Mouse (Mus musculus): ENCODE data around the gene Ints6. TPM values are rescaled to one million over a fixed set of nuclear protein-coding genes. Genes with fewer than 3 reads are reported as not detected.

Ints6 gene
- polyA plus RNA-seq, 1 experiment from 2014 or later, result 18.4 TPM

DNA sequence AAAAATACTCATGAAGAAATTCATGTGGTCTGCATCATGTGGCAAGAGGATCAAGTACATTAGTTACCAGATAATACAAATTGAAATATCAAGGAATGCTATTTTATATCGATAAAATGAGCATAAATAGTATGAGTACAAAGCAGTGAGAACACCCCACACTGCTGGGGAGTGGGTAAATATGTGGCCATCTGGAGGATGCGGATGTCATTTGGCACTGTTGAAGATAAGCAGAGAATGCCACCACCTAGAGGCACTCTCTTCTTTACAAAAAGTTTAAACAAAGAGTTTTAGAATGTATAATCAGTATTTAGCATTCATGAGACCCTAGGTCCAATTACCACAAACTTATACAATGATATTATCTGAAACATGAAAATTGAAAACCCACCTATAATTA, 42.8 kb downstream of the Ints6 start:
- no peak overlapping the region for H3K4me2 ChIP-seq (ENCODE audit: low read length)
- no peaks in the 10 kb centered on the region for H3K4me1 ChIP-seq (replicated peaks; ENCODE audit: control insufficient read depth, insufficient read depth, low read length)
- H3K9me3 ChIP-seq (ENCODE audit: control insufficient read depth, low read length), result no peaks in the 10 kb centered on the region
- WGBS, result 75% methylated on average over 2 of the region's 2 CpGs
- no peak overlapping the region for H3K9ac ChIP-seq (replicated peaks; ENCODE audit: low read depth, low read length)
- peaks cover 8% of the 10 kb centered on the region for H3K36me3 ChIP-seq (ENCODE audit: control insufficient read depth, insufficient read depth)
- H3K4me3 ChIP-seq (replicated peaks; ENCODE audit: low read length), result no peak overlapping the region
- no peak overlapping the region for H3K27ac ChIP-seq (ENCODE audit: low read length)
- ATAC-seq, result no peak
- H3K27me3 ChIP-seq (replicated peaks; ENCODE audit: control insufficient read depth, insufficient read depth, low read length), result no peaks in the 10 kb centered on the region

DNA sequence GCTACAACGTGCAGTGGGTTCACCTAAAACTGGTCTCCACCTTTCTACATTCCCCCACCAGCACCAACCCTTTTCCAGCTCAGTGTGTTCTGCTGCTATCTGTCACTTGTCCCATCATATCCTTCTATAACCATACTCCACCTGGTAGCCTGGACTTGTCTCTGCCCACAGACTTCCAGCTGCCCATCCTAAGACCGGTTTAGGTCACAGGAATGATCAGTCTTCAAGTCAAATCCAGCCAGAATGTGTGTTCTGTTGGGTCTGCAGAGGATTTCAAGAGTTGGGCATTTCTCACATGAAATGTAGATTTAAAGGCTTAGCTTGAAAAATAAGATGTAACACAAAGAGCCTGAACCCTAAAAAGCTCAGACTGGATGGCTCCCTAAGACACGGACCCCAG, 87.3 kb downstream of the Ints6 start:
- no peak overlapping the region for H3K4me3 ChIP-seq (replicated peaks; ENCODE audit: low read length)
- WGBS, result 89% methylated on average over 3 of the region's 3 CpGs

GRCm38 (mm10) chr14:62664976-62665673, 95.8 kb downstream of the Ints6 start:
- no peaks in the 10 kb centered on the region for H3K27me3 ChIP-seq (replicated peaks; ENCODE audit: control insufficient read depth, insufficient read depth, low read length)

More for the DNA sequence above, 87.3 kb downstream of the Ints6 start:
- no peaks in the 10 kb centered on the region for H3K27me3 ChIP-seq (replicated peaks; ENCODE audit: control insufficient read depth, insufficient read depth, low read length)
- H3K4me1 ChIP-seq (replicated peaks; ENCODE audit: control insufficient read depth, insufficient read depth, low read length), result no peaks in the 10 kb centered on the region
- H3K9me3 ChIP-seq (ENCODE audit: control insufficient read depth, low read length), result no peaks in the 10 kb centered on the region
- no peaks in the 10 kb centered on the region for H3K36me3 ChIP-seq (ENCODE audit: control insufficient read depth, insufficient read depth)
- no peak for ATAC-seq
- H3K4me2 ChIP-seq (ENCODE audit: low read length), result no peak overlapping the region
- H3K27ac ChIP-seq (ENCODE audit: low read length), result no peak overlapping the region
- no peak overlapping the region for H3K9ac ChIP-seq (replicated peaks; ENCODE audit: low read depth, low read length)

GRCm38 (mm10) chr14:62663367-62663766, 97.6 kb downstream of the Ints6 start, which contains the start of gene Serpine3:
Serpine3 (plus strand) TSS chr14:62663667.
- 87% methylated on average over 8 of the region's 8 CpGs for WGBS
- H3K4me2 ChIP-seq (ENCODE audit: low read length), result no peak within 1 kb of the TSS
- no peak within 1 kb of the TSS for H3K4me3 ChIP-seq (replicated peaks; ENCODE audit: low read length)
- H3K9ac ChIP-seq (replicated peaks; ENCODE audit: low read depth, low read length), result no peak within 1 kb of the TSS
- H3K36me3 ChIP-seq (ENCODE audit: control insufficient read depth, insufficient read depth), result no peaks in the 10 kb centered on the region
- H3K27me3 ChIP-seq (replicated peaks; ENCODE audit: control insufficient read depth, insufficient read depth, low read length), result no peaks in the 10 kb centered on the region
- H3K27ac ChIP-seq (ENCODE audit: low read length), result no peak within 1 kb of the TSS
- H3K9me3 ChIP-seq (ENCODE audit: control insufficient read depth, low read length), result no peaks in the 10 kb centered on the region
- no peaks in the 10 kb centered on the region for H3K4me1 ChIP-seq (replicated peaks; ENCODE audit: control insufficient read depth, insufficient read depth, low read length)
- no peak for ATAC-seq

More at GRCm38 (mm10) chr14:62664976-62665673, 95.8 kb downstream of the Ints6 start:
- 54% methylated on average over 9 of the region's 9 CpGs for WGBS
- H3K4me3 ChIP-seq (replicated peaks; ENCODE audit: low read length), result no peak overlapping the region
- no peak overlapping the region for H3K27ac ChIP-seq (ENCODE audit: low read length)
- no peaks in the 10 kb centered on the region for H3K9me3 ChIP-seq (ENCODE audit: control insufficient read depth, low read length)
- no peaks in the 10 kb centered on the region for H3K36me3 ChIP-seq (ENCODE audit: control insufficient read depth, insufficient read depth)
- no peaks in the 10 kb centered on the region for H3K4me1 ChIP-seq (replicated peaks; ENCODE audit: control insufficient read depth, insufficient read depth, low read length)
- H3K4me2 ChIP-seq (ENCODE audit: low read length), result no peak overlapping the region
- no peak overlapping the region for H3K9ac ChIP-seq (replicated peaks; ENCODE audit: low read depth, low read length)
- ATAC-seq, result no peak

DNA sequence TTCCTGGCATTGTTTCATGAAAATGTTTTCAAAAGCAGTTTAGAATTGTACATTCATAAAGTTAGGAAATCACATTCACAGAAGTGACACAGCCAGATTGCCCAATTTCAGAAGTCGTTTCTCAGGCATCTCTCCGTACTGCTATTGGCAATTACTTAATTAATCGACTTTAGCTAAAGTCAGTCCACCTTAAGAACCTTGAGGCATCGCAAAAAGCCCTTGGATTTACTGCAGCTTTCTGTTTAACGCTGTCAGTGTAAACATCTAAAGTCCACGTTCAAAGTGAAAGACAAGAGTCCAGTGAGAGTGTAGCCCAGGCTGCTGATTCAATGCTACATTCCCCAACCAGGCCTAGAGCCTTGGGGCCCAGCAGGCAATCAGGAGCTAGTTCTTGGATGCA, 98.6 kb downstream of the Ints6 start:
- H3K9me3 ChIP-seq (ENCODE audit: control insufficient read depth, low read length), result no peaks in the 10 kb centered on the region
- no peak overlapping the region for H3K9ac ChIP-seq (replicated peaks; ENCODE audit: low read depth, low read length)
- H3K27ac ChIP-seq (ENCODE audit: low read length), result no peak overlapping the region
- WGBS, result 87% methylated on average over 6 of the region's 6 CpGs
- H3K36me3 ChIP-seq (ENCODE audit: control insufficient read depth, insufficient read depth), result no peaks in the 10 kb centered on the region
- H3K4me1 ChIP-seq (replicated peaks; ENCODE audit: control insufficient read depth, insufficient read depth, low read length), result no peaks in the 10 kb centered on the region
- no peak overlapping the region for H3K4me3 ChIP-seq (replicated peaks; ENCODE audit: low read length)
- no peak for ATAC-seq
- H3K4me2 ChIP-seq (ENCODE audit: low read length), result no peak overlapping the region
- no peaks in the 10 kb centered on the region for H3K27me3 ChIP-seq (replicated peaks; ENCODE audit: control insufficient read depth, insufficient read depth, low read length)

DNA sequence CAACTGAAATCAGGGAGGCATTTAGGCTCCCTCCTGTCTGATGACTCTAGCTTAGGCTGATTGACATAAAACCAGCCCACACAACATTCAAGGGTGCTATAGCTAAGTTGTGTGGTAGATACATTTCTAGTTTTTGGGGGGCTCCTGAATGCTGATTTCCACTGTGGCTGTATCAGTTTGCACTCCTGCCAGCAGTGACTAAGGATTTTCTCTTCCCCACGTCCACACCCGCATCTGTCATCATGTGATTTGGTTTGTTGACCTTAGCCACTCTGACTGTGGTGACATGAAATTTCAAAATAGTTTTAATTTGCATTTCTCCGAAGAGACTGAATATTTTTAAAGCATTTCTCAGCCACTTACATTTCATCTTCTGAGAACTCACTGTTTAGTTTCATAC, 103.5 kb downstream of the Ints6 start:
- WGBS, result 90% methylated on average over 3 of the region's 3 CpGs

GRCm38 (mm10) chr14:62655996-62656395, 105.0 kb downstream of the Ints6 start:
- no peaks in the 10 kb centered on the region for H3K27me3 ChIP-seq (replicated peaks; ENCODE audit: control insufficient read depth, insufficient read depth, low read length)
- H3K9ac ChIP-seq (replicated peaks; ENCODE audit: low read depth, low read length), result no peak overlapping the region
- H3K9me3 ChIP-seq (ENCODE audit: control insufficient read depth, low read length), result no peaks in the 10 kb centered on the region
- no peaks in the 10 kb centered on the region for H3K4me1 ChIP-seq (replicated peaks; ENCODE audit: control insufficient read depth, insufficient read depth, low read length)
- H3K4me3 ChIP-seq (replicated peaks; ENCODE audit: low read length), result no peak overlapping the region
- H3K4me2 ChIP-seq (ENCODE audit: low read length), result no peak overlapping the region
- no peaks in the 10 kb centered on the region for H3K36me3 ChIP-seq (ENCODE audit: control insufficient read depth, insufficient read depth)
- WGBS, result 85% methylated on average over 7 of the region's 7 CpGs
- H3K27ac ChIP-seq (ENCODE audit: low read length), result no peak overlapping the region
- ATAC-seq, result no peak

More for the DNA sequence above, 103.5 kb downstream of the Ints6 start:
- no peaks in the 10 kb centered on the region for H3K4me1 ChIP-seq (replicated peaks; ENCODE audit: control insufficient read depth, insufficient read depth, low read length)
- H3K27ac ChIP-seq (ENCODE audit: low read length), result no peak overlapping the region
- H3K27me3 ChIP-seq (replicated peaks; ENCODE audit: control insufficient read depth, insufficient read depth, low read length), result no peaks in the 10 kb centered on the region
- no peak overlapping the region for H3K9ac ChIP-seq (replicated peaks; ENCODE audit: low read depth, low read length)
- ATAC-seq, result no peak
- H3K4me3 ChIP-seq (replicated peaks; ENCODE audit: low read length), result no peak overlapping the region
- no peaks in the 10 kb centered on the region for H3K36me3 ChIP-seq (ENCODE audit: control insufficient read depth, insufficient read depth)
- no peaks in the 10 kb centered on the region for H3K9me3 ChIP-seq (ENCODE audit: control insufficient read depth, low read length)
- no peak overlapping the region for H3K4me2 ChIP-seq (ENCODE audit: low read length)

DNA sequence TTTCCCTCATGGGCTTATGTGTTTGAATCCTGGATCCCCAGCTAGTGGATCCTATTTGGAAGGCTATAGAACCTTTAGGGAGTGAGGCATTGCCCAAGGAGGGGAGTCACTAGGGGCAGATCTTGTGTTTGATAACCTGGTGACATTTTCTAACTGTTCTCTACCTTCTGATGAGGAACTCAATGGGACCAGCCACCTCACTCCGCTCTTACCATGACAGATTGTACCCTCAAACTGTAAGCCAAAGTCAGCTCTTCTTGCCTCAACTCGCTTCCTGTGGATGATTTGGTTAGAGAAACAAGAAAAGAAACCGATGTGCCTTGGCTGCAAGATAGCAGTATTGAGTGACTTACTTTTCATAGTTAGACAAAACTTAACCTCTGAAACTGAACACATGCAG, 109.2 kb downstream of the Ints6 start:
- no peak overlapping the region for H3K4me3 ChIP-seq (replicated peaks; ENCODE audit: low read length)
- no peak for ATAC-seq
- H3K9ac ChIP-seq (replicated peaks; ENCODE audit: low read depth, low read length), result no peak overlapping the region
- 96% methylated on average over 3 of the region's 3 CpGs for WGBS
- H3K27ac ChIP-seq (ENCODE audit: low read length), result no peak overlapping the region
- H3K27me3 ChIP-seq (replicated peaks; ENCODE audit: control insufficient read depth, insufficient read depth, low read length), result no peaks in the 10 kb centered on the region
- no peaks in the 10 kb centered on the region for H3K9me3 ChIP-seq (ENCODE audit: control insufficient read depth, low read length)
- H3K4me2 ChIP-seq (ENCODE audit: low read length), result no peak overlapping the region
- H3K36me3 ChIP-seq (ENCODE audit: control insufficient read depth, insufficient read depth), result no peaks in the 10 kb centered on the region
- H3K4me1 ChIP-seq (replicated peaks; ENCODE audit: control insufficient read depth, insufficient read depth, low read length), result no peaks in the 10 kb centered on the region

DNA sequence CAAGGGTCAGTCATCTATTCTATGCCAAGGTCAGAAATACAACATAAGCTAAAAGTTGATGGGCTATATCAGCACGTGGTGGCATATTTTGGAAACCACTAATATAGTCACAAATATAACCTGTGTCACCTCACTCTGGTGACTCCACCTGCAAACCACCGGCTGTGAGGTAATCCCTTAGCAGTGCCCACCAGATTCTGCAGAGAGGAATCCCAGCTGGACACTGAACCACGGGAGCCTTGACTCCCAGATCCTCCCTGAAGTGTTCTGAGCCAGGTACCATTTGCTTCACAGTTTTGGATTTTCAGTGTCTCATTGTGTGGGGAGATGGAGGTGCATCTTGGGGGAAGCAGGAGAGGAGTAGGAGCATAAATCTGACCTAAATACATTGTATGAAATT, 110.6 kb downstream of the Ints6 start:
- WGBS, result 69% methylated on average over 3 of the region's 3 CpGs

DNA sequence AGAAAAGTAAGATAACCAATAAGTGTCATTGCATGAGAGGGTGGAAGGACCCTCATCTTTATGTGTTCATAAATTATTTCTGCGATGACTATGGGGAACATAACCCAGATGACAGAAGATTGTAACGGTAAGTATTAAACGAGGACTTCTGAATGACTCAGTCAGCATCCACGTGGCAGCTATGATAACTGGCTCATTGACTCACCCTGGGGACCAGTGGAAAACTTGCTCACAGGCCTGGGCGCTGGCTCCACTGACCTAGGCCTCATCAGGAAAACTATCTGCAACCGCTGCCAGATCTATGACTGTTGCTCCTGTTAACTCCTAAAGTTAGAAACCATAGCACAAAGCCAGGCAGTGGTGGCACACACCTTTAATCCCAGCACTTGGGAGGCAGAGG, 112.6 kb downstream of the Ints6 start:
- Histone ChIP-seq H3K27ac (ENCODE audit: low read length) (no peak overlapping the region), H3K9me3 (ENCODE audit: control insufficient read depth, low read length) (no peaks in the 10 kb centered on the region), H3K4me2 (ENCODE audit: low read length) (no peak overlapping the region), H3K9ac (replicated peaks; ENCODE audit: low read depth, low read length) (no peak overlapping the region), H3K36me3 (ENCODE audit: control insufficient read depth, insufficient read depth) (no peaks in the 10 kb centered on the region), H3K4me1 (replicated peaks; ENCODE audit: control insufficient read depth, insufficient read depth, low read length) (no peaks in the 10 kb centered on the region), H3K4me3 (replicated peaks; ENCODE audit: low read length) (no peak overlapping the region), H3K27me3 (replicated peaks; ENCODE audit: control insufficient read depth, insufficient read depth, low read length) (no peaks in the 10 kb centered on the region)
- ATAC-seq, result no peak
- WGBS, result 87% methylated on average over 6 of the region's 6 CpGs

More for the DNA sequence above, 110.6 kb downstream of the Ints6 start:
- no peak overlapping the region for H3K4me2 ChIP-seq (ENCODE audit: low read length)
- H3K27me3 ChIP-seq (replicated peaks; ENCODE audit: control insufficient read depth, insufficient read depth, low read length), result no peaks in the 10 kb centered on the region
- H3K4me1 ChIP-seq (replicated peaks; ENCODE audit: control insufficient read depth, insufficient read depth, low read length), result no peaks in the 10 kb centered on the region
- no peak overlapping the region for H3K4me3 ChIP-seq (replicated peaks; ENCODE audit: low read length)
- ATAC-seq, result no peak
- no peaks in the 10 kb centered on the region for H3K9me3 ChIP-seq (ENCODE audit: control insufficient read depth, low read length)
- no peaks in the 10 kb centered on the region for H3K36me3 ChIP-seq (ENCODE audit: control insufficient read depth, insufficient read depth)
- H3K27ac ChIP-seq (ENCODE audit: low read length), result no peak overlapping the region
- H3K9ac ChIP-seq (replicated peaks; ENCODE audit: low read depth, low read length), result no peak overlapping the region
